Mouse (Mus musculus): Measurements from ENCODE around the gene Cdc42bpg. TPM values are rescaled to one million over a fixed set of nuclear protein-coding genes. Genes with fewer than 3 reads are reported as not detected.
A peak's percentile ranks its signal among the peaks of the same experiment; 100 is the strongest.

The Cdc42bpg gene
- polyA plus RNA-seq, 1 experiment: 10.0 TPM

- H3K4me2 ChIP-seq (ENCODE audit: low read depth): no peak overlapping the region
- no peak overlapping the region for H3K4me3 ChIP-seq
- H3ac ChIP-seq (ENCODE audit: control insufficient read depth, insufficient read length): no peak overlapping the region
- H3K36me3 ChIP-seq (ENCODE audit: control insufficient read depth, insufficient read depth): peaks cover 47% of the 10 kb centered on the region
- peaks cover 89% of the 10 kb centered on the region for H3K79me2 ChIP-seq (ENCODE audit: control insufficient read depth, insufficient read depth)
- no peak for TF ChIP-seq TCF12 (IDR thresholded peaks at IDR 0.05; ENCODE audit: insufficient read depth, poor library complexity, severe bottlenecking)
- TF ChIP-seq MAX (IDR thresholded peaks at IDR 0.05; ENCODE audit: low read depth): no peak
- TF ChIP-seq E2F4 (IDR thresholded peaks at IDR 0.05; ENCODE audit: insufficient read depth): no peak
- no peak for TF ChIP-seq MYOG (IDR thresholded peaks at IDR 0.05; ENCODE audit: control insufficient read depth in 1 of 3, insufficient read depth in 1 of 3, insufficient read length in 2 of 3, low read depth in 2 of 3)
- no peak for TF ChIP-seq POLR2AphosphoS2 (IDR thresholded peaks at IDR 0.05; ENCODE audit: insufficient read length, low read depth)
- no peak for TF ChIP-seq TCF3 (IDR thresholded peaks at IDR 0.05; ENCODE audit: insufficient read length, low read depth)
- TF ChIP-seq REST (IDR thresholded peaks at IDR 0.05; ENCODE audit: insufficient read depth, insufficient read length): no peak
- no peak for TF ChIP-seq POLR2A (IDR thresholded peaks at IDR 0.05; ENCODE audit: insufficient read length, low read depth)
- TF ChIP-seq USF1 (IDR thresholded peaks at IDR 0.05; ENCODE audit: low read depth): no peak
- no peak for TF ChIP-seq MYOD1 (IDR thresholded peaks at IDR 0.05; ENCODE audit: control insufficient read depth in 1 of 3, insufficient read length in 2 of 3, low read depth in 2 of 3)
- no peak for TF ChIP-seq CEBPB (IDR thresholded peaks at IDR 0.05; ENCODE audit: insufficient read depth, poor library complexity, severe bottlenecking)
- no peak for TF ChIP-seq SRF (IDR thresholded peaks at IDR 0.05; ENCODE audit: control insufficient read depth, insufficient read length, low read depth)
- no peaks in the 10 kb centered on the region for H3K27me3 ChIP-seq (ENCODE audit: control insufficient read depth, insufficient read depth, insufficient read length)
These were observed 23.3 kb upstream of the Cdc42bpg start for GRCm38 (mm10) chr19:6283001-6283400.

DNA sequence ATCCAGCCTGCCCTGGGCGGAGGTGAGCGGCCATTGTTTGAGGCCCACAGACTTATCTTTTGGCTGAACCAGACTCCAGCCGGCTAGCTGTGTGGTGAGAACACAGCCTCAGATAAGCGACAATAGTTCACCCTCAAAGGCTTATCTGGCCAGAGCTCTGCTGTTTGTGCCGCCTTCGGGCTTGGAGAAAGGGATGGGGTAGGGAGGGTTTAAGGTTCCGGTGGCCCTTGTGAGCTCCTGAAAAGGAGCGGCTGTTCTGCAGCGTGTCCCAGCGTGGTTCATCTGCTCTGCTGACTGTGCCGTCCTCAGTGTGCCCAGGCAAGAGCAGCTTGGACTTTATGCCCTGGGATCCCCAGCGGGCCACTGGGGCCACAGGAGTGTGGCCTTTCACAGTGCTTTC lies 21.8 kb upstream of the Cdc42bpg start:
- no peak overlapping the region for H3K4me2 ChIP-seq (ENCODE audit: low read depth)
- no peaks in the 10 kb centered on the region for H3K27me3 ChIP-seq (ENCODE audit: control insufficient read depth, insufficient read depth, insufficient read length)
- peaks cover 92% of the 10 kb centered on the region for H3K79me2 ChIP-seq (ENCODE audit: control insufficient read depth, insufficient read depth)
- no peak overlapping the region for H3ac ChIP-seq (ENCODE audit: control insufficient read depth, insufficient read length)
- no peak for TF ChIP-seq MYOG (IDR thresholded peaks at IDR 0.05; ENCODE audit: control insufficient read depth in 1 of 3, insufficient read depth in 1 of 3, insufficient read length in 2 of 3, low read depth in 2 of 3)
- no peak for TF ChIP-seq POLR2A (IDR thresholded peaks at IDR 0.05; ENCODE audit: insufficient read length, low read depth)
- TF ChIP-seq TCF3 (IDR thresholded peaks at IDR 0.05; ENCODE audit: insufficient read length, low read depth): no peak
- TF ChIP-seq SRF (IDR thresholded peaks at IDR 0.05; ENCODE audit: control insufficient read depth, insufficient read length, low read depth): no peak
- no peak for TF ChIP-seq MAX (IDR thresholded peaks at IDR 0.05; ENCODE audit: low read depth)
- TF ChIP-seq POLR2AphosphoS2 (IDR thresholded peaks at IDR 0.05; ENCODE audit: insufficient read length, low read depth): no peak
- no peak for TF ChIP-seq MYOD1 (IDR thresholded peaks at IDR 0.05; ENCODE audit: control insufficient read depth in 1 of 3, insufficient read length in 2 of 3, low read depth in 2 of 3)
- no peak for TF ChIP-seq REST (IDR thresholded peaks at IDR 0.05; ENCODE audit: insufficient read depth, insufficient read length)
- no peak for TF ChIP-seq USF1 (IDR thresholded peaks at IDR 0.05; ENCODE audit: low read depth)
- no peak for TF ChIP-seq CEBPB (IDR thresholded peaks at IDR 0.05; ENCODE audit: insufficient read depth, poor library complexity, severe bottlenecking)
- TF ChIP-seq TCF12 (IDR thresholded peaks at IDR 0.05; ENCODE audit: insufficient read depth, poor library complexity, severe bottlenecking): no peak
- TF ChIP-seq E2F4 (IDR thresholded peaks at IDR 0.05; ENCODE audit: insufficient read depth): no peak
- H3K36me3 ChIP-seq (ENCODE audit: control insufficient read depth, insufficient read depth): peaks cover 42% of the 10 kb centered on the region
- no peak overlapping the region for H3K4me3 ChIP-seq

DNA sequence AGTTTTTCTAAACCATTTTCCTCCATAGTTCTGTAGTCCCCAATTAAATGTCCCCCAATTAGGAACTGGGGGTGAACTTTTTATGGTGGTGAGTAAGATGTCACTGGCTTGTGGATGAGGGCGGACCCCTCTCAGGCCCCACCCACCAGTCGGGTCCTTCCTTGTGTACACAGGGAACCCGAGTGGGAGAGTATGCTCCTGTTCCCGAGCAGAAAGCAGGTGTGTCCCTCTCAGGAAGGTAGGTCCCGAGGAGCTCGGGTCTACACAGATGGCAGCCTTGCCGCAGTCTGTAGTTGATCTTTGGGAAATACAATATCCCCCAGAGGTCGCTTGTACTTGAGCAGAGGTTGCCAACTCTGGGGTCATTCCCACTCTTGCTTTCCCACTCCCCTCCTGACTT lies 21.0 kb upstream of the Cdc42bpg start:
- H3K4me2 ChIP-seq (ENCODE audit: low read depth): no peak overlapping the region
- no peak overlapping the region for H3ac ChIP-seq (ENCODE audit: control insufficient read depth, insufficient read length)
- H3K4me3 ChIP-seq: no peak overlapping the region
- TF ChIP-seq SRF (IDR thresholded peaks at IDR 0.05; ENCODE audit: control insufficient read depth, insufficient read length, low read depth) (no peak), TCF12 (IDR thresholded peaks at IDR 0.05; ENCODE audit: insufficient read depth, poor library complexity, severe bottlenecking) (no peak), USF1 (IDR thresholded peaks at IDR 0.05; ENCODE audit: low read depth) (no peak), POLR2AphosphoS2 (IDR thresholded peaks at IDR 0.05; ENCODE audit: insufficient read length, low read depth) (no peak), E2F4 (IDR thresholded peaks at IDR 0.05; ENCODE audit: insufficient read depth) (no peak), MYOG (IDR thresholded peaks at IDR 0.05; ENCODE audit: control insufficient read depth in 1 of 3, insufficient read depth in 1 of 3, insufficient read length in 2 of 3, low read depth in 2 of 3) (no peak), REST (IDR thresholded peaks at IDR 0.05; ENCODE audit: insufficient read depth, insufficient read length) (no peak)
- peaks cover 92% of the 10 kb centered on the region for H3K79me2 ChIP-seq (ENCODE audit: control insufficient read depth, insufficient read depth)
- H3K27me3 ChIP-seq (ENCODE audit: control insufficient read depth, insufficient read depth, insufficient read length): no peaks in the 10 kb centered on the region
- peaks cover 48% of the 10 kb centered on the region for H3K36me3 ChIP-seq (ENCODE audit: control insufficient read depth, insufficient read depth)

DNA sequence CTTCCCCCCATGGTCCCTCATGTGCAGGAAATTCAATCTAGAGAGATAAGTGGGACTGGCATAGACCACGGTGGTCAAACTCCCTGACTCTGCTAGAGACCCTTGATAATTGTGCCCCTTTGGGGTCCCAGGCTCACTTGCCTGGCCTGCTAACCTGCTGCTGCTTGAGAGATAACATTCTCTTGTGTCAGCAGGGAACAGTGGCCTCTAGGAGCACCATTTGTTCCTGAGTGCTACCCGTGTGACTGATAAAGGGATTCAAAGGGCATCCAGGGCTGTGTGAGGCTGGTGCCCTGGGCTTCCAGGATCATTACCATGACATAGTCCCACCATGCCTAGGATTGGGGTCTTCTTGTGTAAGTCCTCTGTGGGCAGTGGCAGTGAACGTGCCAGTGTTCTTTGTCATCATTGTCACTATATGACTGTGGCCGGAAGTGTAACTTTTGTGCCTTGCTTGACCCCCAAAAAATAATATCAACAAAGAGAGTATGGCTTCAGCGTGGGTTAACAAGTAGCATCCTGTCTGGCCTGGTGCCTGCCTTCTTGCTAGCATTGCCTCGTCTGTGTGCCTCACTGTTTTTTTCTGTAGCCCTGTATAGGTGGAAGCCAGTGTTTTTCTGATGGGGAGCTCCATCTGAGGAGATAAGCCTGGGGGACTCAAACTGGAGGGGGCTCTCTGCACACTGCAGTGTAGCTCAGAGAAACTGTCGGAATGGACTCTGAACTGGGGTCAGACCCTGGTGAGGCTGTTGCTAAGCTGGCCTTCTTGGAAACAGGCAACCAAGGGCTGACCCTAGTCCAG lies 20.4 kb upstream of the Cdc42bpg start:
- Histone ChIP-seq H3K4me3 (no peak overlapping the region), H3K4me2 (ENCODE audit: low read depth) (no peak overlapping the region), H3K79me2 (ENCODE audit: control insufficient read depth, insufficient read depth) (peaks cover 88% of the 10 kb centered on the region), H3K36me3 (ENCODE audit: control insufficient read depth, insufficient read depth) (peaks cover 42% of the 10 kb centered on the region), H3K27me3 (ENCODE audit: control insufficient read depth, insufficient read depth, insufficient read length) (no peaks in the 10 kb centered on the region), H3ac (ENCODE audit: control insufficient read depth, insufficient read length) (no peak overlapping the region)
- TF ChIP-seq MYOG (IDR thresholded peaks at IDR 0.05; ENCODE audit: control insufficient read depth in 1 of 3, insufficient read depth in 1 of 3, insufficient read length in 2 of 3, low read depth in 2 of 3) (peak in 1 of 3 experiments; percentile 7), E2F4 (IDR thresholded peaks at IDR 0.05; ENCODE audit: insufficient read depth) (no peak), SRF (IDR thresholded peaks at IDR 0.05; ENCODE audit: control insufficient read depth, insufficient read length, low read depth) (no peak), POLR2AphosphoS2 (IDR thresholded peaks at IDR 0.05; ENCODE audit: insufficient read length, low read depth) (peak; percentile 36), POLR2A (IDR thresholded peaks at IDR 0.05; ENCODE audit: insufficient read length, low read depth) (no peak)
